Mouse (Mus musculus): ENCODE measurements around the gene Adk.
"Not testable (repeated sequence)": the region's sequence is repeated elsewhere in the genome, so short reads cannot be mapped to it uniquely, and the experiment has no call there.

The Adk gene

DNA sequence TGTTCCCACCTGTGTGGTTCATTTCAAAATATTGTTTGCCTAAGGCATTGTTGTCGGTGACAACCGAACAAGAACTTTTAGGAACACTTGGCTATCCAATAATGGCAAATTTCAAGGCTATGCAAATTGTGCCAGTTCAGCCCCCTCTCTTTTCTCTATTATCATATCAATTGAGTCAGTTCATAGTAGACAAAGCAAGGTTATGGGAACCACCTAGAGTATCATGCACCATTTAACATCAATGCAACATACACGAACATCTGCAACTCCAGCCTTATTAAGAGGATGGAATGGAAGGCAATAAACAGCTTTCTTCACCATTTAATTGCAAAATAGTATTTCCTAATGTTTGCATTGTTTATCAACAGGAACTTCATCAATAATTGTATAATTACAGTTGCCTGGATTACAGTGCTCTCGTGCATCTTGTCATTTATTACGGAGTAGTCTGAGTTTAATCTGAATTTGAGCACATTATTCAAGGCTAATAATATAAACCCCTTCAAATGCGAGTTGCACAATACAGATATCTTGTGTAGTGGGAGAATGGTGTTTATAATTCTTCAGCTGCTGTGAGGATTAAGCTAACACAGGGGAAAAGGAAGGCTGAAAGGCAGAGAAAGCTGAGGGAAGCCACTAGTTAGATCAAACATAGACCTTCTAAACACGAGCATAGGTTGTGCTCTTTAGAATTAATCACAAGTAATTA, 358.5 kb downstream of the Adk start:
- in situ Hi-C loops (cut with MboI, MseI): loop anchor here (10.0 to 25.0 kb wide), 2 partner anchors 676 to 1114 kb away; no protein-coding TSS in a partner anchor

- in situ Hi-C loops (cut with MboI, MseI): loop anchor here (10.0 to 25.0 kb wide), 2 partner anchors 676 to 1113 kb away; no protein-coding TSS in a partner anchor
Observed at GRCm38 (mm10) chr14:21411524-21411923, 359.1 kb downstream of the Adk start.

- in situ Hi-C loops (cut with MboI, MseI): loop anchor here (10.0 to 25.0 kb wide), 2 partner anchors 669 to 1106 kb away; no protein-coding TSS in a partner anchor
Observed at GRCm38 (mm10) chr14:21418332-21418731, 366.0 kb downstream of the Adk start.

- in situ Hi-C loops (cut with MboI, MseI): no loop called here
Observed at GRCm38 (mm10) chr14:21427369-21427768, 375.0 kb downstream of the Adk start.

- in situ Hi-C loops (cut with MboI, MseI): no loop called here
Observed at GRCm38 (mm10) chr14:21433415-21433814, 381.0 kb downstream of the Adk start.

DNA sequence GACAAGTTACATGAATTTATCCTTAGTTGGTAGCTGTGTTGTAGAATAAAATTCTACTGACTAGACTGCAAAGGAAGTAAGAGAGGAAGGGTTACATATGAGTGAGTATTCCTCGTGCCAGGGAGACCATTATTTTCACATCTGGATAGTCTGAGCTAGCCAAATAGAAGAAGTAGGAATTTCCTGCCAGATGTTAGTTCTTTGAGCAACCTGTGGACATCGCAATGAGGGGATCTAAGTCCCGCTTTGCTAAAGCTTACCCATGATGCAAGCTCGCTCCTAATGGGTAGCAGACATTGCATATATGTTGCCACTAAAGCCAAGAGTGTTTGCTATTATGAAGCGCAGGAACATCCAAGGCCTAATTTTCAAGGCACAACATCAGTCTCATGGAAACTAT, 381.6 kb downstream of the Adk start:
- in situ Hi-C loops (cut with MboI, MseI): no loop called here

- in situ Hi-C loops (cut with MboI, MseI): no loop called here
Observed at GRCm38 (mm10) chr14:21434686-21435085, 382.3 kb downstream of the Adk start.

DNA sequence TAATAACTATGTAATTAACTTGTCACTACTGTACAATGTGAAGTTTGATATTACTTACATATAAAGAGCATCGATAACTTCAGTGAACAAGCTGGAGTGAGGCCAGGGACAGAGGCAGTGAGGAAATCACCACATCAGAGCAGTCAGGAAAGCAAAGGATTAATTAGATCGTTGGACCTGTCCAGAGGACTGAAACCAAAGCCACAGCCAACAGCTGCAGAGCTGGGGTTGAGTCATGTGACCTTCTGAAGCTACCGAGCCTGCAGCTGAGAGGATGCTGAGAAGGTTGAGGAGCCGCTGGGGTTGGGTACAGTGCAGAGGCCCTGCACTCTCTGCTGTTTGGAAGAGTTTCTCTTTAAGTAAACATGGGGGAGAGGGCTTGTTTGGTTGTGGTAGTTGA, 387.4 kb downstream of the Adk start:
- in situ Hi-C loops (cut with MboI, MseI): no loop called here

DNA sequence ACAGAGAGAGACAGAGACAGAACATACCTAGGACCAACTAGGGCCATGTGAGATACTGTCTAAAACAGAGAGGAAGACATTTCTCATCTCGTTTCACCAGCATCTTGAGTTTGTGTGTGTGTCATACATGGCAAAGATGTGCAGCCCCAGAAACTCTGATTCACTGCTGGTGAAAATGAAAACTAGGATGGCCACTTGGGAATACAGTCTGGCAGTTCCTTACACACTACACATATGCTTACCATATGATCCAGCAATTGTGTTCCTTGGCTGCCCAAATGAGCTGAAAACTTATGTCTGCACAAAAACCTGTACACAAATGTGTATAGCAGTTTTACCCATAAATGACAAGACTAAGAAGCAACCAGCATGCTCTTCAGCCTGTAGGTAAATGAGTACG, 388.2 kb downstream of the Adk start:
- in situ Hi-C loops (cut with MboI, MseI): no loop called here

DNA sequence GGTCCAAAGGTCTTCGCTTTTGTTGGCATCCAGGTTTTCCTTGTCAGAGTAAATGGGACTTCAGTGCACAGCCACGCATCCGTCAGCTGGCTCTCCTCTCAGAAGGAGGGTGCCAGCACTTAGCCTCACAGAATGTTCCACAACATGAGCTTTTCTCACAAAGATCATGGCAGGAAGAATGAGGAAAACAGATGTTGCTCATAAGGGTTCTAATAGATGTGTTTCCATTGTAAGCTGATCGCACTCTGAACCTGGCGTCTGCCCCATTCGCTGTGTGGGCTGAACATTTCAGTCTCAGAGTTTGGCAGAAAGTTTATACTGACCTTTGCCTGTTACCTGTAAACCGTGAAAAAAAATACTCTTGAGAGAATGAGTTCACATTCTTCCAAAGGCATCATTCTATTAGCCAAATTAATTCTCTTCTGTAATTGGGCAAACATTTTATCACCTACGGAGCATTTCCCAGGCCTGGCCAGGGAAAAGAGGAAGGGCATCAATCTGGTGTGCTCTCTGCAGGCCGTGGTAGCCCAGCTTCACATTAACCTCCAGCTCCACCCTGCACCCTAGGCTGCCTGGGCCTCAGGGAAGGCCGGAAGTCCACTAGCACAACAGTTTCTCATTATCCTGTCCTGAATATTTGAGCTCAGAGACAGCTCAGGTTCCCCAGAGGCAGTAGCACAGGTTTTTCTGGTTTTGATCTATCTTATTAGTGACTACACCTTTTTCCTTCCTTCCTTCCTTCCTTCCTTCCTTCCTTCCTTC, 389.6 kb downstream of the Adk start:
- in situ Hi-C loops (cut with MboI, MseI): no loop called here

DNA sequence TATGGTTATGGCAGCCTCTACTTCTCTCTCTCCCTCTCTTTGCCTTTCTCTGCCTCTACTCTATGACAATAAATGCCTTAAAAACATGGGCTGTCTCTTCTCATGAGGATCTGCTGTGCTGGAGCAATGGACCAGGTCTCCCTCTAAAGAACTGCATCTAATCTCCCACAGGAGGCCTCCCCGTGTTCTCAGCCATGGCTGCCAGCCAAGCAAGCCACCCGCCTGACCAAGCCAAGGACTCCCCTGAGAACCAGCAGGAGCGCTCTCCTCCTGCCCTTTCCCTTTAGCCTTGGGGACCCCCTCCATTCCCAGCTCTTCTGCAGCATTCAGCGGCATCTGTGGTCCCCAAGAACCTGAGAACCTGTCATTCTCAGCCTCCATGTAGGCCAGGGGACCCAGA, 400.2 kb downstream of the Adk start:
- in situ Hi-C loops (cut with MboI, MseI): no loop called here

GRCm38 (mm10) chr14:21453896-21454295, 401.5 kb downstream of the Adk start:
- in situ Hi-C loops (cut with MboI, MseI): no loop called here

GRCm38 (mm10) chr14:21455654-21456350, 403.4 kb downstream of the Adk start:
- in situ Hi-C loops (cut with MboI, MseI): no loop called here

GRCm38 (mm10) chr14:21456526-21456925, 404.2 kb downstream of the Adk start:
- in situ Hi-C loops (cut with MboI, MseI): no loop called here

GRCm38 (mm10) chr14:21457876-21458275, 405.5 kb downstream of the Adk start:
- in situ Hi-C loops (cut with MboI, MseI): no loop called here

DNA sequence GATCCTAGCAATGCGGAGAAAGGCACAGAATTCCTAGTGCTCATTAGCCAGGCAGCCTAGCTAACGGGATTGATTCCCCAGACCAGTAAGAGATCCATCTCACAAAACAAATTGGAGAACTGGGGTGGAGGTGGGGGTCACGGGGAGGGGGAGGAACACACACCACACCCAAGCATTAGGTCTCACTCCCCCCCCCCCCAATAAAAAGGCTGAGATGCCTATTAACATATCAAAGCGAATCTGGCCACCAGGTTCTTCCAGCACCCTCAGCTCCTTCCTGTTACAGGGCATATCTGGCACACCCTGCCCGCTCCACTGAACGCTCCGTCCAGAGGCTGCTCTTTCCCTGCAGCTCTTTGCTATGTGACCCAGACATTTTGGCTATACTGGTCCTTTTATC, 406.3 kb downstream of the Adk start:
- in situ Hi-C loops (cut with MboI, MseI): no loop called here

- in situ Hi-C loops (cut with MboI, MseI): no loop called here
Observed at GRCm38 (mm10) chr14:21459163-21459562, 406.8 kb downstream of the Adk start.

GRCm38 (mm10) chr14:21462398-21462797, 410.0 kb downstream of the Adk start:
- in situ Hi-C loops (cut with MboI, MseI): no loop called here

DNA sequence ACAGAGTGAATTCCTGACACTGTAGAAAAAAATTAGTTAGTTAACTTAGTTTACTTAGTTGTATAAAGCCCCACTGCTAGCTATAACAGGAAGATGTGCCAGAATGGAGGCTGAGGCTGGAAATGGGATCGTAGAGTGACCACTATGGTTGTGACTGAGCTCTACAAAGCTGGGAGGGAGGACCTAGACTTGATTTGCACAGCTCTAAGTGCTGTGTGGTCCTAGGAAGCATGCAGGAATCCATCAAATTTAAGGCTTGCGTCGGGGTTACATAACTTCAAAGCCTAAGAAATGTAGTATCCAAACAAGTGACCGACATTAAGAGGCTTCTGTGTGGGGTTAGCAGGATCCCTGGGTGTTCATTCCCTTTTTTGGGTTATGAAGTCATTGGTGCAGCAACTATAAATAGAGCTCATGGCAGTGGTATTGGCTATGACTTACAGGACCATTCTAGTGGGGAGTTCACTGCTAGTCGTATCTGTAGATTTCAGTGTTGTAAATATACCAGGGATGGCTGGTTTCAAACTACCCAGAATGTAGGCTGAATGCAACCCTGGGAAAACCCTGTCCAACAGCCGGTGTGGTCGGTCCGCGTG, 410.8 kb downstream of the Adk start:
- in situ Hi-C loops (cut with MboI, MseI): no loop called here

DNA sequence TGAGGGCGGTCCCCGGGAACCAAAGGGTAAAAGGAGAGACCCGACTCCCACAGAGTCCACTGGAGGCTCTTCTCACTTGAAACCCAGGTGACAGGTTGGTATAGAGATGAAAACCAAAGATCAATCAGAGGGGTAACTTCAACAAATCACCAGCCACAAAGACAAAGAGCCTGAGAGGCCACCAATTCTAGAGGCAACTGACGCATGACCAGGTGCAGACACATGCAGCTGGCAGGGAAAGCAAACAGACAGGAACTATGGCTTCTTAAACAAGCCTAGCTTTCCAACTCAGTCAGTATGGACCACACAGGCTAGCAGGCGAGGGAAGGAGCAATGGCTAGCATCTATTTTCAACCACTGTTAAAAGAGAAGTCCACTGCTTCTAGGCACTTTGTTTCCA, 418.0 kb downstream of the Adk start:
- in situ Hi-C loops (cut with MboI, MseI): no loop called here

DNA sequence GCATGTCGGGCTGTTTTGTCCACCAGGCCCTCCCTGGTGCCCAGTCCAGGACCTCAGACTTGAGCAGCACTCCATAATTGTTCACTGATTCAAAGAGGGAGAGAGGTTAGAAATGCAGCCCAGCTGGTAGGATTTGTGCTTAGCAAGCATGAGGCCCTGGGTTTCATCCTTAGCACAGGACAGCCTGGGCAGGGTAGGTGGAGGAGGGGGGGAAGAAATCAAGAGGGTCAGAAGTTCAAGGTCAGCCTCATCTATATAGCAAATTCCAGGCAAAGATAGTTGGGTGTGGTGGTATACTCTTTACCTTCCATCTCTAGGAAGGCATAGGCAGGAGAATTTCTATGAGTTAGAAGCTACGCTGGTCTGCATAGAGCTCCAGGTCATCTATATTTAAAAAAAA, 419.6 kb downstream of the Adk start:
- in situ Hi-C loops (cut with MboI, MseI): no loop called here

DNA sequence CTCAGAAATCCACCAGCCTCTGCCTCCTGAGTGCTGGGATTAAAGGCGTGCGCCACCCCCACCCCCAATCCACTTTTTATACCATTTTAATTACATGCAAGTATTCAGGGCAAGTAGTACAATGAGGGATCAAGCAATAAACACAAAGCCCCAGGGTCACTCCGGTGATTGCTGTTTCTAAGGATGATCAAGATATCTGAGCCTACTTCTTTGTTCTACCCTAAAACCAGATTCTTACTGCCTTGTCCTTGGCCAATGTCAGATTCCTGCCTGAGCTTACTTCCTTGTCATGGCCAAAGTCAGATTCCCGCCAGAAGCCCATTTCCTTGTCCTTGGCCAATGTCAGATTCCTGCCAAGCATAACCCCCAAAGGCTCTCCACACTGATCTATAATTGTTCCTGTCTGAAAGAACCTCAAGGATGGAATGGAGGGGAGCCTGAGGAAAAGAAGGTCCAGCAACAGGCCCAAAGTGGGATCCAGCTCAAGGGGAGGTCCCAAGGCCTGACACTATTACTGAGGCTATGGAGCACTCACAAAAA, 422.3 kb downstream of the Adk start:
- in situ Hi-C loops (cut with MboI, MseI): not testable (repeated sequence)

Data from T-helper 2 cell (primary cell).